Mouse (Mus musculus) inflammation-experienced regulatory T-cells (primary cell): ENCODE data around the gene Olfr54. TPM values are rescaled to one million over a fixed set of nuclear protein-coding genes. Genes with fewer than 3 reads are reported as not detected.

Experiments
- polyA plus RNA-seq, 2 experiments: library from polyadenylated mRNA; unstranded; fragments of 100-300 nt; shearing (Covaris generic); gene quantifications; one replicate each; pipeline ENCODE4 v1.2.1; 2017

Olfr54 gene
- polyA plus RNA-seq = 1 to 10 TPM in 1 of 2 experiments, under 1 TPM in 1; 0.07 to 1.1 TPM

GRCm38 (mm10) chr11:51013936-51014335 lies at the start of gene Olfr54:
Olfr54 (plus strand) TSS chr11:51014236.

DNA sequence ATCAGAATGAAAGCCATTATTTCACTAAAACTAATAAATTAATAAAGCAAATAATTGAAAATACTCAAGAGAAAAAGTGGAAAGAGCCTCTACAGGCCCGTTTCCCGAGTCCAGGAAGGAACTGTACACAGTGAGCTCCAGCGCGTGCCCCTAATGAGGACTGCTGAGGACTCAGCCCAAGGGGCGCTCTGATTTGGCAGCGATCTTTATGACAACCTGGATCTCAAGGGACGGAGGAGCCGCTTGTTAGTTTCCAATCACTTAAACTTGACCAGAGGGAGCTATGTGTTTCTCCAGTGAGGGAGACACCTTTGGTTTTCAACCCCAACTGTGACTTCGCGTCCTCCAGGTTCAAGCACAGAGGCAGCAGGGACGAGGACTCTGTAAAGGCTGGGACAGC lies 47.8 kb upstream of the Olfr54 start, which contains the start of gene Olfr1378:
Gene Olfr1378, plus strand, starts transcription at position 301 of the 400 bp plus-strand sequence.

GRCm38 (mm10) chr11:50981667-50982066 lies 32.4 kb upstream of the Olfr54 start, which contains the start of gene Olfr1377:
Olfr1377 (plus strand) TSS chr11:50981967.

GRCm38 (mm10) chr11:51003296-51003695 lies 10.7 kb upstream of the Olfr54 start, which contains the start of gene Olfr51:
Olfr51 (plus strand) TSS chr11:51003596.

GRCm38 (mm10) chr11:51047809-51048208 lies 33.8 kb downstream of the Olfr54 start, which contains the start of gene Olfr1375:
Olfr1375 (plus strand) TSS chr11:51048109.

DNA sequence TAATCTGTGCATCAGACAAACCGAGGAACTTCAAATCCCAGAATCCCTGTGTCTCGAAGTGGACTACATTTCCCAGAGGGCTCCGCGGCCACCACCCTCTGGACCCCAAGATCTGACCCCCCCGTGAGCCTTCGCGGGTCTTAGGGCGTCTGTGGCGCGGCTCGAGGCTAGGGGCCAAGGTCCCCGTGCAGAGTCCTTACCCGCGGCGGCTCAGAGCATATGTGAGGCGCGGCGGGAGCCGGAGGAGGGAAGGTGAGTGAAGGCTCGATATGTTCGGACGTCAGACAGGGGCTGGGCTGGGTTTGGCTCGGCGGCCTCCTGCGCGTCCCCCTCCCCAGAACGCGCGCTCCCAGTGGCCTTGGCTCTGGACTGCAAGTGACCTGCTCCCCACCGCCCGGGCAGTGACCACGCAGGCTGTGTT lies 45.1 kb downstream of the Olfr54 start, which contains the start of gene Zfp354a:
Gene Zfp354a, plus strand, starts transcription at position 107 of the 421 bp plus-strand sequence.

Other genes starting within 250 kb of the Olfr54 start
- 1 to 10 TPM; 3.0 to 5.9 TPM for gene Zfp354c, start 186.5 kb upstream of the Olfr54 start, polyA plus RNA-seq
- 1 to 10 TPM in 1 of 2 experiments, under 1 TPM in 1; 0.14 to 1.2 TPM for gene Zfp879, start 172.7 kb upstream of the Olfr54 start, polyA plus RNA-seq
- gene Grm6, start 163.6 kb upstream of the Olfr54 start, polyA plus RNA-seq = under 1 TPM; 0.72 to 0.94 TPM
- not detected for gene Zfp454, start 126.6 kb upstream of the Olfr54 start, polyA plus RNA-seq
- 1 to 10 TPM in 1 of 2 experiments, under 1 TPM in 1; 0.31 to 2.4 TPM for gene Zfp2, start 98.1 kb upstream of the Olfr54 start, polyA plus RNA-seq
- gene Zfp354b, start 82.6 kb upstream of the Olfr54 start, polyA plus RNA-seq = not detected
- gene 4933414I15Rik, start 70.5 kb upstream of the Olfr54 start, polyA plus RNA-seq = 1 to 10 TPM in 1 of 2 experiments, not detected in 1; 1.1 TPM
- not detected for gene Prop1, start 60.5 kb upstream of the Olfr54 start, polyA plus RNA-seq
- gene Olfr1378, start 47.7 kb upstream of the Olfr54 start, polyA plus RNA-seq = not detected
- gene Olfr1377, start 32.3 kb upstream of the Olfr54 start, polyA plus RNA-seq = not detected
- gene Olfr51, start 10.6 kb upstream of the Olfr54 start, polyA plus RNA-seq = under 1 TPM in 1 of 2 experiments, not detected in 1; 0.45 TPM
- not detected for gene Olfr1375, start 33.9 kb downstream of the Olfr54 start, polyA plus RNA-seq
- gene Zfp354a, start 45.0 kb downstream of the Olfr54 start, polyA plus RNA-seq = under 1 TPM in 1 of 2 experiments, not detected in 1; 0.26 TPM
- gene Gm12569, start 206.2 kb downstream of the Olfr54 start, polyA plus RNA-seq = under 1 TPM in 1 of 2 experiments, not detected in 1; 0.42 TPM
- 100 to 1,000 TPM; 172 to 219 TPM for gene Clk4, start 247.5 kb downstream of the Olfr54 start, polyA plus RNA-seq
- gene BC049762, start 248.8 kb downstream of the Olfr54 start, polyA plus RNA-seq = under 1 TPM in 1 of 2 experiments, not detected in 1; 0.30 TPM